Mouse (Mus musculus): ENCODE results near the gene Arhgap27.

- no peak for TF ChIP-seq MYOD1 (IDR thresholded peaks at IDR 0.05; ENCODE audit: control insufficient read depth in 1 of 3, insufficient read length in 2 of 3, low read depth in 2 of 3)
- no peak for TF ChIP-seq POLR2A (IDR thresholded peaks at IDR 0.05; ENCODE audit: insufficient read length, low read depth)
- no peak for TF ChIP-seq TCF3 (IDR thresholded peaks at IDR 0.05; ENCODE audit: insufficient read length, low read depth)
- TF ChIP-seq USF1 (IDR thresholded peaks at IDR 0.05; ENCODE audit: low read depth): peak; percentile 45
- TF ChIP-seq CEBPB (IDR thresholded peaks at IDR 0.05; ENCODE audit: insufficient read depth, poor library complexity, severe bottlenecking): no peak
Observed at GRCm38 (mm10) chr11:103412950-103413423, 49.5 kb upstream of the Arhgap27 start.

Data from myocyte (in vitro differentiated cells).